In the genomic region with DNA sequence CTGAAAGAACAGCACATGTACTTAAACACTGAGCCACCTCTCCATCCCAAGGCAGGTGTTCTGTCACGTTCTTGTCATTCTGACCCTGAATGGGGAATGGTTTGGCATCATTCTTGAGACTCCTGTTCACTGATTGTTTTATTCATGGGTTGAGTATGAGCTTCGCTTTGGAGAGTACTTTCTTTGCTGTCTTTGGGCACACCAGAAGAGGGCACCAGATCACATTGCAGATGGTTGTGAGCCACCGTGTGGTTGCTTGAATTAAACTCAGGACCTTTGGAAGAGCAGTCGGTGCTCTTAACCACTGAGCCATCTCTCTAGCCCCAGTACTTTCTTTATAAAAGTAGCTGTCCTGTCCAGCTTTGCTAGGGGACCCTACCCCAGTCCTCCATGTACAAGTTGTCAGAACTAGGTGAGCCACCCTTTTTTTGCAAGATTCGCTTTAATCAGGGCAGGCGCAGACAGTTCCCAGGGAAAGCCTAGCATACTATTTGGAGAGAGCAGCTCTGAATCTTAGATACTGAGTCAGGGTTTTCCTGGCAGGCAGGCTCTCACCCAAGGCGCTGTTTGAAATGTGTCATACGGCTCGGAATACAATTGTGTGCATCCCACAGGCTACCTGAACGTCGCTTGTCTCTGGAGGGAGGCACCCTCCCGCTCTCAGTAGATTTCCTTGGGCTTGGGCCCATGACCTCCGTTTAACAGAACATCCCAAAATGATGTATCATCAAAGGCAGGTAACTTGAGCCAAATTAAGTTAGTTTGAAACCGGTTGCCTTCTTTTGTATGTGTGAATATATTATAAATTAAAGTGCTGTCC, we compare ENCODE assay signal across 8 mouse cellular contexts.
A peak's percentile ranks its signal among the peaks of the same experiment; 100 is the strongest.
DNase-seq lines count a peak whose midpoint lies in the region; ATAC-seq and TF ChIP-seq lines count a peak whose summit lies in the region.

No protein-coding gene starts in this region.

- no peak for DNase-seq in heart, adult 2 months
- no peak for DNase-seq in heart, postnatal 4 days
- DNase-seq in 3134 (ENCODE audit: extremely low read depth, insufficient read length, low spot score): peak; percentile 68
- DNase-seq in cerebellum, postnatal 10 days: peak; percentile 52 to 54
- DNase-seq in hindbrain, embryonic 10.5 days (ENCODE audit: low spot score): peak; percentile 38
- no peak for DNase-seq in spleen, postnatal 10 days (ENCODE audit: low spot score in 2 of 2)
- no peak for DNase-seq in thymus, postnatal 4 days

- no peak overlapping the region for H3K27ac ChIP-seq in heart, adult 2 months
- no peak overlapping the region for H3K27ac ChIP-seq in hindbrain, embryonic 10.5 days
- no peak overlapping the region for H3K27ac ChIP-seq in neural tube, embryonic 13.5 days (replicated peaks)

- H3K4me2 ChIP-seq in neural tube, embryonic 13.5 days: peak overlapping the region; percentile 41

- no peak overlapping the region for H3K4me3 ChIP-seq in heart, adult 2 months
- peak overlapping the region; percentile 22 for H3K4me3 ChIP-seq in hindbrain, embryonic 10.5 days
- no peak overlapping the region for H3K4me3 ChIP-seq in neural tube, embryonic 13.5 days

- intact Hi-C loops in heart, adult 2 months (cut with DNase I): loop anchor here (2.0 to 5.0 kb wide), 2 partner anchors 790 to 874 kb away; no protein-coding TSS in a partner anchor

- 22% methylated on average over 14 of the region's 14 CpGs for whole genome bisulfite sequencing in heart, adult 2 months
- 22% methylated on average over 14 of the region's 14 CpGs for WGBS in hindbrain, embryonic 10.5 days
- 24% methylated on average over 14 of the region's 14 CpGs for WGBS in neural tube, embryonic 13.5 days

- TF ChIP-seq POLR2A in heart, adult 2 months (IDR thresholded peaks at IDR 0.05; ENCODE audit: insufficient read depth, low read depth, low read length): no peak

- ATAC-seq in neural tube, embryonic 13.5 days (ENCODE audit: low read depth): peak; percentile 28; the same call in 1 of the 2 replicates

- H3K79me2 ChIP-seq in heart, adult 2 months (replicated peaks; ENCODE audit: control insufficient read depth, insufficient read depth, low read length): no peaks in the 10 kb centered on the region

- H3K4me1 ChIP-seq in heart, adult 2 months (ENCODE audit: control insufficient read depth, insufficient read depth, low read length): peaks cover 2% of the 10 kb centered on the region; the same call in 1 of the 2 replicates
- H3K4me1 ChIP-seq in hindbrain, embryonic 10.5 days (replicated peaks): peaks cover 13% of the 10 kb centered on the region
- H3K4me1 ChIP-seq in neural tube, embryonic 13.5 days (replicated peaks): peaks cover 4% of the 10 kb centered on the region

- TF ChIP-seq EP300 in heart, adult 2 months (IDR thresholded peaks at IDR 0.05; ENCODE audit: insufficient read depth, low read depth, low read length): no peak

- H3K9ac ChIP-seq in heart, adult 2 months (ENCODE audit: low read depth, low read length): no peak overlapping the region
- no peak overlapping the region for H3K9ac ChIP-seq in neural tube, embryonic 13.5 days

- peak; percentile 18; the same call in 1 of the 2 replicates for TF ChIP-seq CTCF in heart, adult 2 months (IDR thresholded peaks at IDR 0.05)

- H3K36me3 ChIP-seq in heart, adult 2 months (ENCODE audit: control insufficient read depth, insufficient read depth, low read length): no peaks in the 10 kb centered on the region; the same call in 1 of the 2 replicates
- no peaks in the 10 kb centered on the region for H3K36me3 ChIP-seq in hindbrain, embryonic 10.5 days
- no peaks in the 10 kb centered on the region for H3K36me3 ChIP-seq in neural tube, embryonic 13.5 days

- no peaks in the 10 kb centered on the region for H3K27me3 ChIP-seq in heart, adult 2 months (ENCODE audit: control insufficient read depth, insufficient read depth, low read length)
- H3K27me3 ChIP-seq in hindbrain, embryonic 10.5 days (ENCODE audit: insufficient read depth, poor library complexity, severe bottlenecking): no peaks in the 10 kb centered on the region
- no peaks in the 10 kb centered on the region for H3K27me3 ChIP-seq in neural tube, embryonic 13.5 days

- no peaks in the 10 kb centered on the region for H3K9me3 ChIP-seq in hindbrain, embryonic 10.5 days
- no peaks in the 10 kb centered on the region for H3K9me3 ChIP-seq in neural tube, embryonic 13.5 days

Comparison
In these comparisons a context has a peak if more than half of its experiments do, and no peak if none do; other contexts are left out.
1. DNase-seq: peak in 3134 (single experiment), cerebellum, postnatal 10 days (2 of 2) and hindbrain, embryonic 10.5 days (single experiment); none in heart, adult 2 months (0 of 2), heart, postnatal 4 days (single experiment), spleen, postnatal 10 days (0 of 2) and thymus, postnatal 4 days (single experiment).